Mouse (Mus musculus) spleen, adult 2 months (tissue): ENCODE results near the gene Xpr1.

ENCODE experiments used
- CTCF ChIP-seq: fragments of 200-500 bp; IDR thresholded peaks from 2 replicates; pipeline ENCODE4 v1.5.1; 2011; ENCODE audit warnings: mild to moderate bottlenecking, inconsistent platforms; ENCODE audit not compliant: insufficient read depth, insufficient read length, insufficient replicate concordance; ENCODE audit errors: extremely low read depth
- POLR2A ChIP-seq: fragments of 200-500 bp; IDR thresholded peaks from 2 replicates; pipeline ENCODE4 v1.6.1; 2011; ENCODE audit warnings: low read depth, low read length, inconsistent platforms

- TF ChIP-seq CTCF (no peak), POLR2A (no peak)
Observed at GRCm38 (mm10) chr1:155351527-155351926, 65.7 kb downstream of the Xpr1 start.
